ENCODE assay signal across 12 mouse cellular contexts in the genomic region with DNA sequence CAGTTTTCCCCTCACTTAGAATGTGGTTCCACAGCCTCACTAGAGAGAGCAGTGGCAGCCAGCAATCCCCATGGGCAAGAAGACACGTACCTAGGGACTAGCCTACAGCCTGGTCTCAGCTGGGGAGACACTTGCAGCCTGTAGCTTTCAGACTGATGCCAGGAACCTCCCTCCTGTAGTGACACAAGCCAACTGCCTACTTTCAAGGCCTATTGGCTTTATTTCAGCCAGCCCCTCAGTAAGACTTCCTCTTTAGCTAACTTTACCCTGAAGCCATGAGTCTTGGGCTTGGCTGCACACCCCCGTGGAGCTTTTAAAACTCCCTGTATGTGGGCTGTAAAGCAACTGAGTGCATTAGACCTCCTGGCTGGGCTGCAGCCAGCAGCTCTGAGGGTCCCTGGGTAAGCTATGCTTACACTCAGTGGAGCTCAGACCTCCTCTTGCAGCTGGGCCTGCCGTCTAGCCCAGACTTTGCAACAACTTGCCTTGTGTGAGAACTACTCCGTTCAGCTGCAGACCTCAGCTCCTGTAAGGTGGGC.
DNase-seq lines count a peak whose midpoint lies in the region; ATAC-seq and TF ChIP-seq lines count a peak whose summit lies in the region.
"Had no signal": no experiment of that assay in that cellular context is flagged by ENCODE, and none has a peak within 500 bp of the region (broad histone marks: within the 10 kb centered on the region; RNA-seq: fewer than 3 reads in every experiment).

No protein-coding gene starts in this region.

- no peak for ATAC-seq in hindbrain, postnatal 0 days
- no peak for ATAC-seq in hindbrain, embryonic 14.5 days (ENCODE audit: low FRiP score)
- no peak for ATAC-seq in midbrain, postnatal 0 days (ENCODE audit: low FRiP score)
- no peak for ATAC-seq in midbrain, embryonic 14.5 days (ENCODE audit: low FRiP score, low TSS enrichment)
- ATAC-seq in intestine, embryonic 16.5 days: no peak
- no peak for ATAC-seq in stomach, postnatal 0 days (ENCODE audit: low FRiP score, low TSS enrichment)
- no peak for ATAC-seq in neural tube, embryonic 15.5 days (ENCODE audit: low FRiP score)
- ATAC-seq: hindbrain, embryonic 16.5 days had no signal

- H3K36me3 ChIP-seq in hindbrain, postnatal 0 days (ENCODE audit: insufficient read depth, low read length): no peaks in the 10 kb centered on the region
- no peaks in the 10 kb centered on the region for H3K36me3 ChIP-seq in hindbrain, embryonic 14.5 days (replicated peaks; ENCODE audit: control insufficient read depth, insufficient read depth)
- H3K36me3 ChIP-seq in midbrain, postnatal 0 days (ENCODE audit: insufficient read depth, low read length): no peaks in the 10 kb centered on the region
- H3K36me3 ChIP-seq in midbrain, embryonic 14.5 days (ENCODE audit: control insufficient read depth, insufficient read depth, low read length): no peaks in the 10 kb centered on the region
- no peaks in the 10 kb centered on the region for H3K36me3 ChIP-seq in intestine, embryonic 16.5 days (ENCODE audit: control insufficient read depth, insufficient read depth, low read length)
- H3K36me3 ChIP-seq in stomach, postnatal 0 days (ENCODE audit: control insufficient read depth, insufficient read depth, low read length): no peaks in the 10 kb centered on the region
- H3K36me3 ChIP-seq in neural tube, embryonic 15.5 days: no peaks in the 10 kb centered on the region

- DNase-seq in hindbrain, postnatal 0 days (ENCODE audit: low spot score): peak; percentile 38
- no peak for DNase-seq in hindbrain, embryonic 14.5 days (ENCODE audit: low spot score)
- DNase-seq in midbrain, postnatal 0 days (ENCODE audit: low spot score): peak; percentile 56
- no peak for DNase-seq in midbrain, embryonic 14.5 days
- DNase-seq in stomach, postnatal 0 days (ENCODE audit: low spot score): no peak
- DNase-seq in urinary bladder, adult 18-20 months (ENCODE audit: low spot score in 2 of 2): no peak
- DNase-seq: adrenal gland, adult 2 months; right cerebral cortex, postnatal 25 days had no signal

- H3K9me3 ChIP-seq in hindbrain, postnatal 0 days (ENCODE audit: low read length): no peaks in the 10 kb centered on the region
- H3K9me3 ChIP-seq in hindbrain, embryonic 14.5 days (ENCODE audit: control insufficient read depth, low read length): no peaks in the 10 kb centered on the region
- H3K9me3 ChIP-seq in midbrain, postnatal 0 days (ENCODE audit: low read length): no peaks in the 10 kb centered on the region
- no peaks in the 10 kb centered on the region for H3K9me3 ChIP-seq in midbrain, embryonic 14.5 days (ENCODE audit: control insufficient read depth, low read length)
- no peaks in the 10 kb centered on the region for H3K9me3 ChIP-seq in intestine, embryonic 16.5 days (ENCODE audit: control insufficient read depth, low read length)
- H3K9me3 ChIP-seq in stomach, postnatal 0 days (ENCODE audit: control insufficient read depth, low read length): no peaks in the 10 kb centered on the region
- no peaks in the 10 kb centered on the region for H3K9me3 ChIP-seq in neural tube, embryonic 15.5 days (replicated peaks)

- no peak for TF ChIP-seq EP300 in stomach, postnatal 0 days (optimal IDR thresholded peaks at IDR 0.05)

- H3K4me1 ChIP-seq in hindbrain, postnatal 0 days (ENCODE audit: insufficient read depth, low read length): peaks cover 14% of the 10 kb centered on the region
- peaks cover 15% of the 10 kb centered on the region for H3K4me1 ChIP-seq in hindbrain, embryonic 14.5 days (replicated peaks; ENCODE audit: control insufficient read depth, insufficient read depth, low read length)
- no peaks in the 10 kb centered on the region; the same call in 1 of the 2 replicates for H3K4me1 ChIP-seq in midbrain, postnatal 0 days (ENCODE audit: insufficient read depth, low read length)
- peaks cover 11% of the 10 kb centered on the region; the same call in 1 of the 2 replicates for H3K4me1 ChIP-seq in midbrain, embryonic 14.5 days (ENCODE audit: control insufficient read depth, insufficient read depth, low read length)
- peaks cover 45% of the 10 kb centered on the region for H3K4me1 ChIP-seq in intestine, embryonic 16.5 days (ENCODE audit: control insufficient read depth, insufficient read depth, low read length)
- H3K4me1 ChIP-seq in stomach, postnatal 0 days (replicated peaks; ENCODE audit: control insufficient read depth, insufficient read depth): peaks cover 14% of the 10 kb centered on the region; the same call in 1 of the 2 replicates
- H3K4me1 ChIP-seq in neural tube, embryonic 15.5 days: peaks cover 22% of the 10 kb centered on the region

- no peak for TF ChIP-seq CTCF in hindbrain, postnatal 0 days (IDR thresholded peaks at IDR 0.05; ENCODE audit: low read depth)
- TF ChIP-seq CTCF in midbrain, postnatal 0 days (IDR thresholded peaks at IDR 0.05): no peak
- no peak for TF ChIP-seq CTCF in stomach, postnatal 0 days (IDR thresholded peaks at IDR 0.05; ENCODE audit: low read depth)

- H3K27ac ChIP-seq in hindbrain, postnatal 0 days: no peak overlapping the region
- no peak overlapping the region for H3K27ac ChIP-seq in hindbrain, embryonic 14.5 days
- no peak overlapping the region for H3K27ac ChIP-seq in midbrain, postnatal 0 days (ENCODE audit: low read depth, low read length)
- H3K27ac ChIP-seq in midbrain, embryonic 14.5 days (replicated peaks; ENCODE audit: low read depth, low read length): no peak overlapping the region
- peak overlapping the region; percentile 33; the same call in 1 of the 2 replicates for H3K27ac ChIP-seq in intestine, embryonic 16.5 days (ENCODE audit: low read length)
- 0 out of 2 replicates have a peak overlapping the region, but pooled peaks have one; percentile 13 for H3K27ac ChIP-seq in stomach, postnatal 0 days (replicated peaks)
- no peak overlapping the region for H3K27ac ChIP-seq in neural tube, embryonic 15.5 days (replicated peaks)

- no peak overlapping the region for H3K4me3 ChIP-seq in hindbrain, postnatal 0 days (ENCODE audit: low read length)
- H3K4me3 ChIP-seq in hindbrain, embryonic 14.5 days (replicated peaks; ENCODE audit: low read length): no peak overlapping the region
- H3K4me3 ChIP-seq in midbrain, postnatal 0 days (ENCODE audit: low read depth, low read length): no peak overlapping the region
- no peak overlapping the region for H3K4me3 ChIP-seq in midbrain, embryonic 14.5 days (replicated peaks; ENCODE audit: low read depth, low read length)
- no peak overlapping the region for H3K4me3 ChIP-seq in intestine, embryonic 16.5 days (ENCODE audit: low read length)
- no peak overlapping the region for H3K4me3 ChIP-seq in stomach, postnatal 0 days (ENCODE audit: low read depth, low read length)
- H3K4me3 ChIP-seq in neural tube, embryonic 15.5 days (replicated peaks): no peak overlapping the region
- H3K4me3 ChIP-seq: myocyte had no signal

- no peak overlapping the region for H3K9ac ChIP-seq in hindbrain, postnatal 0 days (replicated peaks; ENCODE audit: low read length)
- no peak overlapping the region for H3K9ac ChIP-seq in hindbrain, embryonic 14.5 days
- no peak overlapping the region for H3K9ac ChIP-seq in midbrain, postnatal 0 days (replicated peaks; ENCODE audit: low read length, poor library complexity, severe bottlenecking)
- no peak overlapping the region for H3K9ac ChIP-seq in midbrain, embryonic 14.5 days (replicated peaks; ENCODE audit: low read length)
- H3K9ac ChIP-seq in intestine, embryonic 16.5 days (ENCODE audit: low read depth, low read length): 0 out of 2 replicates have a peak overlapping the region, but pooled peaks have one; percentile 15
- no peak overlapping the region for H3K9ac ChIP-seq in stomach, postnatal 0 days (ENCODE audit: low read length)
- no peak overlapping the region for H3K9ac ChIP-seq in neural tube, embryonic 15.5 days (replicated peaks)

- WGBS in hindbrain, postnatal 0 days: 44% methylated on average over 4 of the region's 4 CpGs
- WGBS in hindbrain, embryonic 14.5 days: 61% methylated on average over 4 of the region's 4 CpGs
- WGBS in midbrain, postnatal 0 days: 47% methylated on average over 4 of the region's 4 CpGs
- WGBS in midbrain, embryonic 14.5 days: 53% methylated on average over 4 of the region's 4 CpGs
- whole genome bisulfite sequencing in intestine, embryonic 16.5 days: 47% methylated on average over 4 of the region's 4 CpGs
- 55% methylated on average over 4 of the region's 4 CpGs for WGBS in stomach, postnatal 0 days
- WGBS in neural tube, embryonic 15.5 days: 47% methylated on average over 4 of the region's 4 CpGs

- no peaks in the 10 kb centered on the region for H3K27me3 ChIP-seq in hindbrain, postnatal 0 days (ENCODE audit: insufficient read depth, low read length)
- H3K27me3 ChIP-seq in hindbrain, embryonic 14.5 days (ENCODE audit: control insufficient read depth, insufficient read depth, low read length): no peaks in the 10 kb centered on the region
- H3K27me3 ChIP-seq in midbrain, postnatal 0 days (ENCODE audit: insufficient read depth, low read length): no peaks in the 10 kb centered on the region
- H3K27me3 ChIP-seq in midbrain, embryonic 14.5 days (ENCODE audit: control insufficient read depth, insufficient read depth, low read length): no peaks in the 10 kb centered on the region
- H3K27me3 ChIP-seq in intestine, embryonic 16.5 days (replicated peaks; ENCODE audit: control insufficient read depth, insufficient read depth, low read length): no peaks in the 10 kb centered on the region
- no peaks in the 10 kb centered on the region; the same call in 1 of the 2 replicates for H3K27me3 ChIP-seq in stomach, postnatal 0 days (ENCODE audit: control insufficient read depth, insufficient read depth, low read length)
- H3K27me3 ChIP-seq in neural tube, embryonic 15.5 days (replicated peaks): 0 out of 2 replicates have a peak, but pooled peaks cover 3% of the 10 kb centered on the region

- H3K4me2 ChIP-seq in hindbrain, postnatal 0 days (ENCODE audit: low read depth, low read length): no peak overlapping the region
- H3K4me2 ChIP-seq in hindbrain, embryonic 14.5 days (replicated peaks): no peak overlapping the region
- H3K4me2 ChIP-seq in midbrain, postnatal 0 days (ENCODE audit: low read depth, low read length, poor library complexity, severe bottlenecking): no peak overlapping the region
- H3K4me2 ChIP-seq in midbrain, embryonic 14.5 days (ENCODE audit: low read length): no peak overlapping the region
- no peak overlapping the region for H3K4me2 ChIP-seq in intestine, embryonic 16.5 days (ENCODE audit: low read depth, low read length)
- H3K4me2 ChIP-seq in stomach, postnatal 0 days (replicated peaks; ENCODE audit: low read depth): no peak overlapping the region
- no peak overlapping the region for H3K4me2 ChIP-seq in neural tube, embryonic 15.5 days

Comparison
In these comparisons a context has a peak if more than half of its experiments do, and no peak if none do; other contexts are left out.
1. DNase-seq: peak in hindbrain, postnatal 0 days (single experiment) and midbrain, postnatal 0 days (single experiment); none in hindbrain, embryonic 14.5 days (single experiment), midbrain, embryonic 14.5 days (single experiment), stomach, postnatal 0 days (single experiment) and urinary bladder, adult 18-20 months (0 of 2).
2. H3K27ac ChIP-seq: peak in intestine, embryonic 16.5 days (single experiment) and stomach, postnatal 0 days (single experiment); none in hindbrain, postnatal 0 days (single experiment), hindbrain, embryonic 14.5 days (single experiment), midbrain, postnatal 0 days (single experiment), midbrain, embryonic 14.5 days (single experiment) and neural tube, embryonic 15.5 days (single experiment).